Mouse (Mus musculus): ENCODE results near the gene Rhot2. TPM values are rescaled to one million over a fixed set of nuclear protein-coding genes. Genes with fewer than 3 reads are reported as not detected.

Gene Rhot2
- total RNA-seq (2021): 100 to 1,000 TPM; 103 to 105 TPM
- long read RNA-seq, experiment 1, transcript Rhot2-201 (19 exons, 3,189 nt): major isoform, 6 of 14 reads
- long read RNA-seq, experiment 1, partial matches to known transcripts: 1 of 14 reads
- long read RNA-seq, experiment 1, other reads (novel, unspliced or antisense): 7 of 14 reads
- long read RNA-seq, experiment 2, partial matches to known transcripts: 5 of 18 reads
- long read RNA-seq, experiment 2, other reads (novel, unspliced or antisense): 9 of 18 reads

GRCm38 (mm10) chr17:25844396-25844901, at the start of gene Rhot2:
Rhot2 (minus strand) TSS chr17:25844851.
- intact Hi-C loops (cut with DNase I): no loop called here
- peak within 1 kb of the TSS; percentile 85 for H3K4me3 ChIP-seq
- H3K27ac ChIP-seq: peak within 1 kb of the TSS; percentile 92
- peak; percentile 93 to 94 for DNase-seq (ENCODE audit: extremely low spot score in 1 of 2, low spot score in 2 of 2)
- TF ChIP-seq CTCF (IDR thresholded peaks at IDR 0.05): peak; percentile 52

- peak; percentile 67 to 68 for DNase-seq (ENCODE audit: extremely low spot score in 1 of 2, low spot score in 2 of 2)
Observed at GRCm38 (mm10) chr17:25893975-25894617, 49.4 kb upstream of the Rhot2 start.

DNA sequence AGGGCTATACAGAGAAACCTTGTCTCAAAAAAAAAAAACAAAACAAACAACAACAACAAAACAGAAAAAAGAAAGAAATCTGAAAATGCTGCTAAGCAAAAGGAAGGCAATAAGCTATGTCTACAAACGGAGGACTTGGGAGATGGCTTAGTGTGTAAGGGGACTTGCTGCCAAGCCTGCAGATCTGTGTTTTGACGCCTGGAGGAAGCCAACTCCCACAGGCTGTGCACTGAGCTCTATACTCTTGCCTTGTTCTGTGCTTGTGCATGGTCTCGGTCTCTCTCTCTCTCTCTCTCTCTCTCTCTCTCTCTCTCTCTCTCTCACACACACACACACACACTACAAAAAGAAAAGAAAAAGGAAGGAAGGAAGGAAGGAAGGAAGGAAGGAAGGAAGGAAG, 44.2 kb upstream of the Rhot2 start:
- no peak for TF ChIP-seq CTCF (IDR thresholded peaks at IDR 0.05)
- Histone ChIP-seq H3K27ac (peak overlapping the region; percentile 32; the same call in 1 of the 2 replicates), H3K4me3 (no peak overlapping the region)
- DNase-seq (ENCODE audit: extremely low spot score in 1 of 2, low spot score in 2 of 2): no peak
- intact Hi-C loops (cut with DNase I): no loop called here

More at GRCm38 (mm10) chr17:25893975-25894617, 49.4 kb upstream of the Rhot2 start:
- H3K27ac ChIP-seq: no peak overlapping the region
- TF ChIP-seq CTCF (IDR thresholded peaks at IDR 0.05): peak; percentile 99
- no peak overlapping the region for H3K4me3 ChIP-seq
- intact Hi-C loops (cut with DNase I): loop anchor here (1.0 to 10.0 kb wide), 3 partner anchors 88 to 201 kb away; partner anchors contain the start of genes Decr2 and Nme4

DNA sequence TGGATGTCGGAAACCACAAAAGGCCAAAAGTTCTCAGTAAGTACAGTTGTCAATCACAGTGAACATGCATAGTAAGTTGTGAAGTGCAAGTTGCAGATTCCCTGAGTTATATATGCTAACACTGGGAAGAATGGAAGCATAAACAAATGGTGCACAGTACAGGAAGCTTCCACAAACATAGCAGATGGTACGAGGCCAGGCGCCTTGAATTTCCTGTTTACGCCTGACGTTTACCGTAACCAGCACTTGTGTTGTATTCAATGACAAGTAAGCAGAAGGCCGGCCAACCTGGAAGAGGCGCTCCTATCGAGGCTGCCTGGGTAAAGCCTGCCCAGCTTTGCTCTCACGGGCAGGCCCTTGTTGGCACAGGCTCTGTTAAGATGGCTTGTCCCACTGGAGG, 42.8 kb upstream of the Rhot2 start:
- no peak for TF ChIP-seq CTCF (IDR thresholded peaks at IDR 0.05)
- intact Hi-C loops (cut with DNase I): no loop called here
- Histone ChIP-seq H3K27ac (no peak overlapping the region), H3K4me3 (no peak overlapping the region)
- DNase-seq (ENCODE audit: extremely low spot score in 1 of 2, low spot score in 2 of 2): no peak

- Histone ChIP-seq H3K27ac (no peak overlapping the region), H3K4me3 (no peak overlapping the region)
- TF ChIP-seq CTCF (IDR thresholded peaks at IDR 0.05): no peak
- no peak for DNase-seq (ENCODE audit: extremely low spot score in 1 of 2, low spot score in 2 of 2)
- intact Hi-C loops (cut with DNase I): no loop called here
Observed at GRCm38 (mm10) chr17:25886806-25887205, 42.2 kb upstream of the Rhot2 start.

DNA sequence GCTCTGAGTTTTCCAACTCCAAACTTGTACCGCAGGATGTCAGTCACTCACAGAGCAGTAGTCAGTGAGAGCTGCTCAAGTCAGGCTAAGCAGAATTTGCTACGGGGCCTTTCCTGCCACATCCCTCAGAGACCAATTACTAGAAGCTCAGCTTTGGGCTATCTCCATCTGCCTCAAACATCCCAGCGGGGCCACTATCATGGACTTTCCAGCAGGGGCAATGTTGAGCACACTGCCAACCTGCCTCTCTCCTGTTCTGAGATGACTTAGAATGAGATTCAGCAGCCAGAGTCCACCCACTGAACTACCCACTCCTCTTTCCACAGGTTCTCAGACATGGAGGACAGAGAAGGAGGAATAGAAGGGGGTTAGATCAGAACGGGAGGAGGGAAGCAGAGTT, 41.0 kb upstream of the Rhot2 start:
- peak; percentile 66 for TF ChIP-seq CTCF (IDR thresholded peaks at IDR 0.05)
- DNase-seq (ENCODE audit: extremely low spot score in 1 of 2, low spot score in 2 of 2): no peak
- intact Hi-C loops (cut with DNase I): no loop called here
- Histone ChIP-seq H3K4me3 (no peak overlapping the region), H3K27ac (no peak overlapping the region)

- no peak overlapping the region for H3K4me3 ChIP-seq
- TF ChIP-seq CTCF (IDR thresholded peaks at IDR 0.05): peak; percentile 31
- DNase-seq (ENCODE audit: extremely low spot score in 1 of 2, low spot score in 2 of 2): no peak
- H3K27ac ChIP-seq: no peak overlapping the region
- intact Hi-C loops (cut with DNase I): no loop called here
Observed at GRCm38 (mm10) chr17:25883824-25884223, 39.2 kb upstream of the Rhot2 start.

- intact Hi-C loops (cut with DNase I): no loop called here
- DNase-seq (ENCODE audit: extremely low spot score in 1 of 2, low spot score in 2 of 2): no peak
- TF ChIP-seq CTCF (IDR thresholded peaks at IDR 0.05): no peak
- Histone ChIP-seq H3K27ac (no peak overlapping the region), H3K4me3 (no peak overlapping the region)
Observed at GRCm38 (mm10) chr17:25883268-25883667, 38.6 kb upstream of the Rhot2 start.

DNA sequence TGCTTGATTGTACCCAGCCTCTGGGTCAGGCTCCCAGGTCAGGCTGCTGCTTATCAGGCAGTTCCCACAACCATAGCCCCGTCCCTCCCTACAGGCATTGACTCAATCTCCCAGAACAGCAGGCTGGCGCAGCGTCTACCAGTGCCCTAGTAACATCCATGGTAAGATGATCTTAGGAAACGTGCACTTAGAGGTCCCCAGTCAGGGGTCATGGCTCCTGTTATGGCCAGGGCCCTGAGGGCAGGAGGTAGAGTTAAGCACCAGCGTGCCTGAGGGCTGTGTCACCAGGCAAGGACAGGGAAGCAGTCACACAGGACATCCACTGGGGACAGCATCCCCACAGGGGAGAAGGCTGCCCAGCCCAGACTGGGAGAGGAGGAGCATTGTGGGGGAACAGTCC, 37.7 kb upstream of the Rhot2 start:
- intact Hi-C loops (cut with DNase I): no loop called here
- no peak; the same call in none of the 2 replicates for TF ChIP-seq CTCF (IDR thresholded peaks at IDR 0.05)
- no peak for DNase-seq (ENCODE audit: extremely low spot score in 1 of 2, low spot score in 2 of 2)
- Histone ChIP-seq H3K4me3 (no peak overlapping the region), H3K27ac (no peak overlapping the region)

DNA sequence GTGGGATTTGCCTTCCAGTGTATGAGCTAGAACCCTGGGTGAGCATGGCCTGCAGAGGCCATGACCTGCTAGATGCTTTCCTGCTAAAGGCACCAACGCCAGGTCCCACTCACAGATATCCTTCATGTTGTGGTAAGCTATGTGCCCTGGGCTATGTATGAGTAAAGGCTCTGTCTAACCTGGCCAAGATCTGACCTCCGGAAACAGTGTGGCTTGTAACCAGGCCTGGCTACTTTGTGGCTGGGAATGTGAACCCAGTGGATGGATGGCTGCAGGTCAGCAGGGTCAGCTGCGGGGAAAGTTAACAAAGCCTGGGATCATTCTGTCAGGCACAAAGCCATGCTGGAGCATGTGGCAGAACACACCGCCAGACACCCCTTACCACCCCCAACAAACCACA, 37.0 kb upstream of the Rhot2 start:
- Histone ChIP-seq H3K27ac (no peak overlapping the region), H3K4me3 (no peak overlapping the region)
- no peak for DNase-seq (ENCODE audit: extremely low spot score in 1 of 2, low spot score in 2 of 2)
- intact Hi-C loops (cut with DNase I): no loop called here
- no peak for TF ChIP-seq CTCF (IDR thresholded peaks at IDR 0.05)

- no peak for TF ChIP-seq CTCF (IDR thresholded peaks at IDR 0.05)
- no peak overlapping the region for H3K27ac ChIP-seq
- intact Hi-C loops (cut with DNase I): no loop called here
- no peak for DNase-seq (ENCODE audit: extremely low spot score in 1 of 2, low spot score in 2 of 2)
- no peak overlapping the region for H3K4me3 ChIP-seq
Observed at GRCm38 (mm10) chr17:25880913-25881641, 36.4 kb upstream of the Rhot2 start.

Measured in left cerebral cortex, adult 2 months (tissue).